Mouse (Mus musculus): ENCODE measurements around the gene B4galnt2.

DNA sequence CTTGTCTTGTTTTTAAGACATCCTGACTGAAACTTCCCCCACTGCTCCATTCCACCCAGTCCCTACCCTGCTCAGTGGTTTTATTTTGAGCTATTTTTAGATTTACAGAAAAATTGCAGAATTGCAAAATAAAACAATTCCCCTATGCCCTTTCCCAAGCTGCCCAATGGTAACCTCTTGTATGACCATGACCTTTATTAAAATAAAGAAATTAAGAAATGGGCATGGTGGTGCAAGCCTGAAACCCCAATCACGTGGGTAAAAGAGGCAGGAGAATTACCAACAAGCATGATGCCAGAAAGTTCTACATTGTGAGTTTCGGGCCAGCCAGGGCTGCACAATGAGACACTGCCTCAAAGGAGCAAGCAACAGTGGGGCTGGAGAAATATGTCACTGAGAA lies 63.8 kb downstream of the B4galnt2 start:
- TF ChIP-seq E2F4 (IDR thresholded peaks at IDR 0.05; ENCODE audit: insufficient read depth) (no peak), POLR2AphosphoS2 (IDR thresholded peaks at IDR 0.05; ENCODE audit: insufficient read length, low read depth) (no peak), MAX (IDR thresholded peaks at IDR 0.05; ENCODE audit: low read depth) (no peak), USF1 (IDR thresholded peaks at IDR 0.05; ENCODE audit: low read depth) (no peak)

Measured in myocyte (in vitro differentiated cells).